7 mouse cellular contexts compared by ENCODE assay signal in the genomic region with DNA sequence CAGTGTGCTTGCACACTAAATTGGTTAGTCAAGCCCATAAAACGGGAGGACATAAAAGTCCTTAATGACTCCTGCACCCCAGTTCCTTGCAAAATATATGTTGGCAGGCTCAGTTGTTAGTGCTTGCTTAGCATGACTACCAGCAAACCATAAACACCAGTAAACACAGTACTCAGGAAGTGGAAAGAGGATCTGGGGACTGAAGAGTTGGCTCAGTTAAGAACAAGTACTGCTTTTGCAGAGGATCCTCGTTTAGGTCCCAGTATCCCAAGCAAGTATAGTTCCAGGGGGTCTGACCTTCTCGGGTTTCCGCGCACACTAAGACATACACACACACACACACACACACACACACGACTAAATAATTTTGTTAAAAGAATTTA. TPM values are rescaled to one million over a fixed set of nuclear protein-coding genes. Genes with fewer than 3 reads are reported as not detected.
DNase-seq lines count a peak whose midpoint lies in the region; ATAC-seq and TF ChIP-seq lines count a peak whose summit lies in the region.

No protein-coding gene starts in this region.

- WGBS in thymus, adult 2 months: 31% methylated on average over 6 of the region's 6 CpGs
- WGBS in forebrain, embryonic 15.5 days: 43% methylated on average over 6 of the region's 6 CpGs
- WGBS in liver, postnatal 0 days (ENCODE audit: insufficient replicate concordance): 26% methylated on average over 6 of the region's 6 CpGs

- no peak for TF ChIP-seq POLR2A in thymus, adult 2 months (IDR thresholded peaks at IDR 0.05; ENCODE audit: control insufficient read depth, extremely low read depth, insufficient read depth, low read length, poor library complexity)

- H3K9me3 ChIP-seq in forebrain, embryonic 15.5 days: no peaks in the 10 kb centered on the region
- no peaks in the 10 kb centered on the region for H3K9me3 ChIP-seq in liver, postnatal 0 days (ENCODE audit: low read length)

- peak overlapping the region; percentile 84 for H3K4me2 ChIP-seq in forebrain, embryonic 15.5 days (replicated peaks)
- H3K4me2 ChIP-seq in liver, postnatal 0 days (ENCODE audit: low read depth, low read length): peak overlapping the region; percentile 88

- peak overlapping the region; percentile 68 for H3K9ac ChIP-seq in forebrain, embryonic 15.5 days (replicated peaks)
- peak overlapping the region; percentile 40 for H3K9ac ChIP-seq in liver, postnatal 0 days (replicated peaks)

- H3K27ac ChIP-seq in thymus, adult 2 months (ENCODE audit: control insufficient read depth, insufficient read depth, low read length): peak overlapping the region; percentile 48
- peak overlapping the region; percentile 80 for H3K27ac ChIP-seq in forebrain, embryonic 15.5 days (replicated peaks)
- H3K27ac ChIP-seq in liver, postnatal 0 days (ENCODE audit: low read depth): peak overlapping the region; percentile 83

- no peak for TF ChIP-seq CTCF in thymus, adult 2 months (IDR thresholded peaks at IDR 0.05; ENCODE audit: borderline replicate concordance, control insufficient read depth, extremely low read depth, insufficient read depth, low read length, poor library complexity)
- no peak for TF ChIP-seq CTCF in liver, postnatal 0 days (IDR thresholded peaks at IDR 0.05; ENCODE audit: low read depth)

- no peak for DNase-seq in thymus, adult 2 months
- DNase-seq in thymus, postnatal 25 days: no peak
- DNase-seq in liver, postnatal 0 days: no peak
- DNase-seq in left cerebral cortex, adult 11 months (ENCODE audit: low spot score): no peak
- no peak for DNase-seq in natural killer cell, adult 2 months (ENCODE audit: low spot score in 2 of 2)
- DNase-seq in spleen, adult 12 weeks (ENCODE audit: low spot score): no peak

- H3K4me3 ChIP-seq in thymus, adult 2 months (ENCODE audit: control insufficient read depth, insufficient read depth, low read length): no peak overlapping the region
- H3K4me3 ChIP-seq in forebrain, embryonic 15.5 days: peak overlapping the region; percentile 74
- peak overlapping the region; percentile 70 for H3K4me3 ChIP-seq in liver, postnatal 0 days (ENCODE audit: low read depth, low read length)

- no peaks in the 10 kb centered on the region for H3K27me3 ChIP-seq in thymus, adult 2 months (ENCODE audit: control insufficient read depth, insufficient read depth, low read length)
- H3K27me3 ChIP-seq in forebrain, embryonic 15.5 days: no peaks in the 10 kb centered on the region
- H3K27me3 ChIP-seq in liver, postnatal 0 days (ENCODE audit: insufficient read depth, low read length): no peaks in the 10 kb centered on the region

- TF ChIP-seq EP300 in liver, postnatal 0 days (IDR thresholded peaks at IDR 0.05; ENCODE audit: low read depth): no peak

- peaks cover 2% of the 10 kb centered on the region; the same call in 1 of the 2 replicates for H3K4me1 ChIP-seq in thymus, adult 2 months (replicated peaks; ENCODE audit: control insufficient read depth, insufficient read depth, low read length)
- peaks cover 29% of the 10 kb centered on the region for H3K4me1 ChIP-seq in forebrain, embryonic 15.5 days
- peaks cover 38% of the 10 kb centered on the region for H3K4me1 ChIP-seq in liver, postnatal 0 days (ENCODE audit: insufficient read depth)

- H3K36me3 ChIP-seq in thymus, adult 2 months (ENCODE audit: control insufficient read depth, insufficient read depth, low read length): peaks cover 16% of the 10 kb centered on the region
- peaks cover 28% of the 10 kb centered on the region for H3K36me3 ChIP-seq in forebrain, embryonic 15.5 days
- H3K36me3 ChIP-seq in liver, postnatal 0 days (replicated peaks; ENCODE audit: insufficient read depth, low read length): peaks cover 10% of the 10 kb centered on the region; the same call in 1 of the 2 replicates

- ATAC-seq in forebrain, embryonic 15.5 days (replicated peaks): no peak
- ATAC-seq in liver, postnatal 0 days: peak; percentile 58

RNA-seq across cellular contexts. Expression of a gene that starts 0.4 kb away (rescaled TPM):
- polyA plus RNA-seq in thymus, adult 2 months (2012; rRNA removed): 31.0 and 34.6 TPM in 2 replicates
- 133 and 139 TPM in 2 replicates for polyA plus RNA-seq in forebrain, embryonic 15.5 days (2015; fragmentation: Nextera tagmentation; extraction: Ambion mirVana)
- polyA plus RNA-seq in liver, postnatal 0 days (2015; fragmentation: Nextera tagmentation; extraction: Ambion mirVana): 37.8 and 38.6 TPM in 2 replicates

RNA-seq across cellular contexts. Expression of a gene that starts 38.9 kb away (rescaled TPM):
- 20.5 and 22.4 TPM in 2 replicates for polyA plus RNA-seq in thymus, adult 2 months (2012; rRNA removed)
- polyA plus RNA-seq in forebrain, embryonic 15.5 days (2015; fragmentation: Nextera tagmentation; extraction: Ambion mirVana): 203 and 207 TPM in 2 replicates
- 59.8 and 62.6 TPM in 2 replicates for polyA plus RNA-seq in liver, postnatal 0 days (2015; fragmentation: Nextera tagmentation; extraction: Ambion mirVana)

RNA-seq across cellular contexts. Expression of a gene that starts 38.9 kb away (rescaled TPM):
- polyA plus RNA-seq in thymus, adult 2 months (2012; rRNA removed): 15.9 and 18.0 TPM in 2 replicates
- polyA plus RNA-seq in forebrain, embryonic 15.5 days (2015; fragmentation: Nextera tagmentation; extraction: Ambion mirVana): 8.6 and 10.1 TPM in 2 replicates
- 3.9 and 4.3 TPM in 2 replicates for polyA plus RNA-seq in liver, postnatal 0 days (2015; fragmentation: Nextera tagmentation; extraction: Ambion mirVana)

RNA-seq across cellular contexts. Expression of a gene that starts 47.1 kb away (rescaled TPM):
- not detected in 2 replicates for polyA plus RNA-seq in thymus, adult 2 months (2012; rRNA removed)
- polyA plus RNA-seq in forebrain, embryonic 15.5 days (2015; fragmentation: Nextera tagmentation; extraction: Ambion mirVana): 1.5 and 1.7 TPM in 2 replicates
- polyA plus RNA-seq in liver, postnatal 0 days (2015; fragmentation: Nextera tagmentation; extraction: Ambion mirVana): 0.18 and 0.40 TPM in 2 replicates
